Mouse (Mus musculus) left cerebral cortex, postnatal 36 days (tissue): ENCODE measurements at regions not wholly inside any gene's neighbourhood (a gene's known extent, or its start where the extent isn't known, plus 50 kb on each side); places are given as distances from the start of the nearest gene placed in this dataset.
A peak's percentile ranks its signal among the peaks of the same experiment; 100 is the strongest.

Source experiments
- DNase-seq, 2 experiments: peaks; one replicate each; pipeline ENCODE4 v3.0.0; 2021 to 2022; ENCODE audit warnings: low spot score in 2 of 2, mixed read lengths in 1 of 2
- intact Hi-C: fragments of 180-260 bp; cut with DNase I; formaldehyde crosslinking; loops from one replicate; pipeline ENCODE4 v1.15.1; 2025

- no peak for DNase-seq
- intact Hi-C loops, result no loop called here
Observed at GRCm38 (mm10) chr1:75873911-75874310, 327.8 kb downstream of the Slc4a3 start.

GRCm38 (mm10) chr1:75877209-75877608, 331.1 kb downstream of the Slc4a3 start:
- intact Hi-C loops, result no loop called here
- peak; percentile 57 for DNase-seq

GRCm38 (mm10) chr1:75885632-75886031, 339.6 kb downstream of the Slc4a3 start:
- DNase-seq, result no peak
- intact Hi-C loops, result no loop called here

- intact Hi-C loops, result no loop called here
- DNase-seq, result no peak
Observed at GRCm38 (mm10) chr1:75888499-75889208, 342.6 kb downstream of the Slc4a3 start.

GRCm38 (mm10) chr1:75889847-75890591, 344.0 kb downstream of the Slc4a3 start:
- DNase-seq, result no peak

GRCm38 (mm10) chr1:75890636-75891276, 344.7 kb downstream of the Slc4a3 start:
- no peak for DNase-seq
- intact Hi-C loops, result no loop called here

More at GRCm38 (mm10) chr1:75889847-75890591, 344.0 kb downstream of the Slc4a3 start:
- intact Hi-C loops, result no loop called here

- intact Hi-C loops, result no loop called here
- no peak for DNase-seq
Observed at GRCm38 (mm10) chr1:75895550-75895949, 349.5 kb downstream of the Slc4a3 start.

GRCm38 (mm10) chr1:75901146-75901545, 355.1 kb downstream of the Slc4a3 start:
- intact Hi-C loops, result no loop called here
- DNase-seq, result no peak

GRCm38 (mm10) chr1:75905699-75906470, 359.8 kb downstream of the Slc4a3 start:
- intact Hi-C loops, result no loop called here
- no peak for DNase-seq

- intact Hi-C loops, result no loop called here
- no peak for DNase-seq
Observed at GRCm38 (mm10) chr1:75915311-75915710, 369.2 kb downstream of the Slc4a3 start.

GRCm38 (mm10) chr1:75916181-75916580, 370.1 kb downstream of the Slc4a3 start:
- no peak for DNase-seq
- intact Hi-C loops, result no loop called here

- intact Hi-C loops, result no loop called here
- DNase-seq, result no peak
Observed at GRCm38 (mm10) chr1:75919134-75919533, 373.1 kb downstream of the Slc4a3 start.

- intact Hi-C loops, result loop anchor here (1.0 to 5.0 kb wide), 3 partner anchors 147 to 1590 kb away; partner anchors contain the start of gene Epha4
- DNase-seq, result no peak
Observed at GRCm38 (mm10) chr1:75925046-75925445, 379.0 kb downstream of the Slc4a3 start.

GRCm38 (mm10) chr1:75925802-75926201, 379.7 kb downstream of the Slc4a3 start:
- intact Hi-C loops, result loop anchor here (1.0 to 5.0 kb wide), 3 partner anchors 146 to 1589 kb away; partner anchors contain the start of gene Epha4
- peak; percentile 87 to 93 for DNase-seq

- no peak for DNase-seq
- intact Hi-C loops, result no loop called here
Observed at GRCm38 (mm10) chr1:75931852-75932251, 385.8 kb downstream of the Slc4a3 start.

GRCm38 (mm10) chr1:75933831-75934230, 387.8 kb downstream of the Slc4a3 start:
- no peak for DNase-seq
- intact Hi-C loops, result no loop called here

- no peak for DNase-seq
- intact Hi-C loops, result no loop called here
Observed at GRCm38 (mm10) chr1:75934761-75935160, 388.7 kb downstream of the Slc4a3 start.

GRCm38 (mm10) chr1:75935866-75936265, 389.8 kb downstream of the Slc4a3 start:
- DNase-seq, result no peak
- intact Hi-C loops, result no loop called here

GRCm38 (mm10) chr1:75936596-75936995, 390.5 kb downstream of the Slc4a3 start:
- intact Hi-C loops, result no loop called here
- peak in 1 of 2 experiments; percentile 17 for DNase-seq

- intact Hi-C loops, result no loop called here
Observed at GRCm38 (mm10) chr1:75937331-75937730, 391.3 kb downstream of the Slc4a3 start.

More at GRCm38 (mm10) chr1:75937331-75937730, 391.3 kb downstream of the Slc4a3 start:
- DNase-seq, result no peak
